Mouse (Mus musculus) kidney, embryonic 15.5 days (tissue): Measurements from ENCODE around the gene Cd44. TPM values are rescaled to one million over a fixed set of nuclear protein-coding genes. Genes with fewer than 3 reads are reported as not detected.

Experiments
- ATAC-seq: fragments of 200-750 bp; cut with Nextera tagmentation; replicated peaks from 2 replicates; pipeline ENCODE4 v1.8.0; 2017; ENCODE audit warnings: moderate TSS enrichment; ENCODE audit not compliant: low FRiP score
- H3K27ac ChIP-seq: fragments of 300-500 bp; sonication (generic); 2 replicates; pipeline ENCODE4 v1.5.1; 2015; ENCODE audit warnings: mild to moderate bottlenecking, inconsistent platforms
- H3K27me3 ChIP-seq: fragments of 300-500 bp; sonication (generic); 2 replicates; pipeline ENCODE4 v1.6.1; 2015; ENCODE audit warnings: inconsistent platforms
- H3K36me3 ChIP-seq: fragments of 300-500 bp; sonication (generic); 2 replicates; pipeline ENCODE4 v1.6.1; 2015; ENCODE audit warnings: inconsistent platforms
- H3K4me1 ChIP-seq: fragments of 300-500 bp; sonication (generic); 2 replicates; pipeline ENCODE4 v1.6.1; 2015; ENCODE audit warnings: inconsistent platforms
- H3K4me2 ChIP-seq: fragments of 300-500 bp; sonication (generic); 2 replicates; pipeline ENCODE4 v1.6.1; 2015; ENCODE audit warnings: moderate library complexity, mild to moderate bottlenecking, inconsistent platforms
- H3K4me3 ChIP-seq: fragments of 300-500 bp; sonication (generic); replicated peaks from 2 replicates; pipeline ENCODE4 v1.5.1; 2015; ENCODE audit warnings: mild to moderate bottlenecking, inconsistent platforms
- H3K9ac ChIP-seq: fragments of 300-500 bp; sonication (generic); 2 replicates; pipeline ENCODE4 v1.6.1; 2015; ENCODE audit warnings: mild to moderate bottlenecking, inconsistent platforms
- H3K9me3 ChIP-seq: fragments of 300-500 bp; sonication (generic); replicated peaks from 2 replicates; pipeline ENCODE4 v1.6.1; 2016; ENCODE audit warnings: inconsistent platforms
- WGBS: fragments of 180-500 bp; shearing (Covaris S2); methylation state at CpG from one replicate; pipeline ENCODE4 v1.1.7; 2015; ENCODE audit warnings: mixed read lengths; 5-methylcytosine and 5-hydroxymethylcytosine counted together
- polyA plus RNA-seq: library from polyadenylated mRNA; unstranded; fragments of >200 nt; fragmentation: Nextera tagmentation; extraction: Ambion mirVana; gene quantifications from 2 replicates; pipeline ENCODE4 v1.2.1, GENCODE M21; 2015

Cd44 gene
- polyA plus RNA-seq, 1 experiment from 2014 or later: 5.5 TPM

GRCm38 (mm10) chr2:102805761-102806496 lies 95.5 kb downstream of the Cd44 start:
- Histone ChIP-seq H3K9me3 (no peaks in the 10 kb centered on the region), H3K27me3 (no peaks in the 10 kb centered on the region), H3K9ac (no peak overlapping the region), H3K4me2 (no peak overlapping the region), H3K4me1 (no peaks in the 10 kb centered on the region), H3K27ac (no peak overlapping the region), H3K36me3 (no peaks in the 10 kb centered on the region), H3K4me3 (no peak overlapping the region)
- no peak for ATAC-seq
- 89% methylated on average over 4 of the region's 4 CpGs for WGBS

GRCm38 (mm10) chr2:102805283-102805682 lies 96.2 kb downstream of the Cd44 start:
- no peaks in the 10 kb centered on the region for H3K9me3 ChIP-seq
- no peaks in the 10 kb centered on the region for H3K27me3 ChIP-seq
- no peak overlapping the region for H3K4me2 ChIP-seq
- no peaks in the 10 kb centered on the region for H3K4me1 ChIP-seq
- H3K36me3 ChIP-seq: no peaks in the 10 kb centered on the region
- no peak overlapping the region for H3K27ac ChIP-seq
- no peak overlapping the region for H3K9ac ChIP-seq
- H3K4me3 ChIP-seq: no peak overlapping the region
- no peak for ATAC-seq
- 71% methylated on average over 6 of the region's 6 CpGs for WGBS

- no peak overlapping the region for H3K9ac ChIP-seq
- H3K4me3 ChIP-seq: no peak overlapping the region
- ATAC-seq: no peak
- H3K27ac ChIP-seq: no peak overlapping the region
- WGBS: 35% methylated on average over 2 of the region's 2 CpGs
- no peaks in the 10 kb centered on the region for H3K27me3 ChIP-seq
- H3K9me3 ChIP-seq: no peaks in the 10 kb centered on the region
- no peaks in the 10 kb centered on the region for H3K4me1 ChIP-seq
- no peaks in the 10 kb centered on the region for H3K36me3 ChIP-seq
- no peak overlapping the region for H3K4me2 ChIP-seq
These were observed 97.4 kb downstream of the Cd44 start for GRCm38 (mm10) chr2:102804109-102804508.

GRCm38 (mm10) chr2:102801899-102802298 lies 99.6 kb downstream of the Cd44 start:
- no peak overlapping the region for H3K4me3 ChIP-seq
- no peaks in the 10 kb centered on the region for H3K9me3 ChIP-seq
- no peaks in the 10 kb centered on the region for H3K4me1 ChIP-seq
- no peaks in the 10 kb centered on the region for H3K36me3 ChIP-seq
- no peaks in the 10 kb centered on the region for H3K27me3 ChIP-seq
- no peak for ATAC-seq
- no peak overlapping the region for H3K9ac ChIP-seq
- WGBS: 91% methylated on average over 1 of the region's 1 CpGs
- H3K4me2 ChIP-seq: no peak overlapping the region
- H3K27ac ChIP-seq: no peak overlapping the region

- ATAC-seq: no peak
- no peak overlapping the region for H3K27ac ChIP-seq
- WGBS: 57% methylated on average over 2 of the region's 2 CpGs
These were observed 103.3 kb downstream of the Cd44 start for GRCm38 (mm10) chr2:102798149-102798548.

GRCm38 (mm10) chr2:102795034-102795433 lies 106.4 kb downstream of the Cd44 start:
- Histone ChIP-seq H3K4me3 (no peak overlapping the region), H3K27me3 (no peaks in the 10 kb centered on the region), H3K9me3 (no peaks in the 10 kb centered on the region), H3K36me3 (no peaks in the 10 kb centered on the region), H3K9ac (no peak overlapping the region), H3K4me2 (no peak overlapping the region), H3K27ac (no peak overlapping the region), H3K4me1 (no peaks in the 10 kb centered on the region)
- WGBS: 90% methylated on average over 3 of the region's 3 CpGs
- ATAC-seq: no peak

More at GRCm38 (mm10) chr2:102798149-102798548, 103.3 kb downstream of the Cd44 start:
- Histone ChIP-seq H3K36me3 (no peaks in the 10 kb centered on the region), H3K4me3 (no peak overlapping the region), H3K4me2 (no peak overlapping the region), H3K9ac (no peak overlapping the region), H3K9me3 (no peaks in the 10 kb centered on the region), H3K4me1 (no peaks in the 10 kb centered on the region), H3K27me3 (no peaks in the 10 kb centered on the region)

- ATAC-seq: no peak
- H3K4me1 ChIP-seq: no peaks in the 10 kb centered on the region
- no peak overlapping the region for H3K9ac ChIP-seq
- no peak overlapping the region for H3K4me2 ChIP-seq
- no peaks in the 10 kb centered on the region for H3K27me3 ChIP-seq
- H3K36me3 ChIP-seq: no peaks in the 10 kb centered on the region
- no peaks in the 10 kb centered on the region for H3K9me3 ChIP-seq
- 82% methylated on average over 6 of the region's 6 CpGs for WGBS
- H3K27ac ChIP-seq: no peak overlapping the region
- no peak overlapping the region for H3K4me3 ChIP-seq
These were observed 108.7 kb downstream of the Cd44 start for GRCm38 (mm10) chr2:102792804-102793203.

GRCm38 (mm10) chr2:102791641-102792040 lies 109.8 kb downstream of the Cd44 start:
- no peak overlapping the region for H3K9ac ChIP-seq
- no peak overlapping the region for H3K4me2 ChIP-seq
- no peak overlapping the region for H3K4me3 ChIP-seq
- H3K27me3 ChIP-seq: no peaks in the 10 kb centered on the region
- H3K27ac ChIP-seq: no peak overlapping the region
- no peak for ATAC-seq
- H3K36me3 ChIP-seq: no peaks in the 10 kb centered on the region
- no peaks in the 10 kb centered on the region for H3K4me1 ChIP-seq
- no peaks in the 10 kb centered on the region for H3K9me3 ChIP-seq
- WGBS: 78% methylated on average over 2 of the region's 2 CpGs

DNA sequence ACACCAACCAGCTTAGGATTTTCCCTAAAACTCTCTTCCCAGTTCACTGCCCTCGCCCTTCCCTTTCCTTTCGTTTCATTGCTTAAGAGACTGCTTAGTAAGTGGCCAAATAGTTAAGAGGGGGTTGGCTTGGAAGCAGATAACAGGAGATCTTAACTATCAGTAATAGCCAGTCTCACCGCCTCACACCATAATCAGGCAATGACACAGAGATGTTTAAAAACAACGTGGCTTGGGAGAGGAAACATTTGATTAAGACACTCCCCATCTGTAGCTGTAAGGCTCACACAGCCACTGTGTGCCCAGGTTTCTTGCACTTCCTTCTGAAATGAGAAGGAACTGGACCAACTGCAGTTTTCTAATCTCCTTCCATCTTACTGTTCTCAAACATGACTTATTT lies 115.8 kb downstream of the Cd44 start:
- Histone ChIP-seq H3K27ac (no peak overlapping the region), H3K9ac (no peak overlapping the region), H3K4me3 (no peak overlapping the region), H3K36me3 (no peaks in the 10 kb centered on the region), H3K4me2 (no peak overlapping the region), H3K4me1 (no peaks in the 10 kb centered on the region), H3K27me3 (no peaks in the 10 kb centered on the region), H3K9me3 (no peaks in the 10 kb centered on the region)
- no peak for ATAC-seq
- 64% methylated on average over 4 of the region's 4 CpGs for WGBS

DNA sequence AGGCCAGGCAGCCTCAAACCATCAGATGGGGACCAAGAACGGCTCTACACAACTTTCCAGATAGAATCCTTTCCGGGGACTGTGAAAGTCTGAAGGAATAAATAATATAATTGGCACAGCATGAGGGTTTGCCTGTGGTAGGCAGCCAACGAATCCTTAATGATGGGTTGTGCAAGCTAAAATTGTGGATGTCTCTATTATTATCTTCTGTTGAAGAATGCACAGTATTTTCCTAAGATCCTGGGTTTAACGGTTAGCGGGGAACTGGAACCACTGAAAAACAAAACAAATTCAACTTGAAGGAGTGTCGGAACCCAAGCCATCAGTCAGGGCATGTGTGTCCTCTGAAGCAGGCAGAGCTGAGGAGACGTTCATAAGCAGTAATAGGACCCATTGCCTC lies 118.7 kb downstream of the Cd44 start:
- ATAC-seq: no peak
- Histone ChIP-seq H3K4me3 (no peak overlapping the region), H3K36me3 (no peaks in the 10 kb centered on the region), H3K4me2 (no peak overlapping the region), H3K4me1 (no peaks in the 10 kb centered on the region), H3K9me3 (no peaks in the 10 kb centered on the region), H3K27ac (no peak overlapping the region), H3K9ac (no peak overlapping the region), H3K27me3 (no peaks in the 10 kb centered on the region)
- WGBS: 82% methylated on average over 7 of the region's 7 CpGs

DNA sequence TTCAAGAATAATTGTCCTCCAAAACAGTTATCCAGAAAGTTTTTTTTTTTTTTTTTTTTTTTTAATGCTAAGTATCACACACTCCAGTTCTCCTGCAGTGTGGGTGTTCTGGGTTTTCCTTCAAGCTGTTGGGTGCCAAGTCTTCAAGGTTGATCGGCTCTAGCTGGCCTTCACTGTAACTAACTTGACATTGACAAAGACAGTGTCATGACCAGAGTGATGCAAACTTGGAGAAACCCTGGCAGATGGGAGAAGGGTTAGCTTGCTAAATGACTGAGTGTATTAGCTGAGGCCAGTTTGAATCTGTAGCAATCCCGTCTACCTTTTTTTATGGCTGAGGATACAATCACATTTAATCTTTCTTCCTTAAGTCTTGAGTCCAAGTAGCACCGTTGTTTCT lies 123.3 kb downstream of the Cd44 start:
- no peaks in the 10 kb centered on the region for H3K27me3 ChIP-seq
- no peak for ATAC-seq
- H3K4me2 ChIP-seq: no peak overlapping the region
- no peaks in the 10 kb centered on the region for H3K36me3 ChIP-seq
- no peaks in the 10 kb centered on the region for H3K4me1 ChIP-seq
- no peak overlapping the region for H3K27ac ChIP-seq
- H3K9me3 ChIP-seq: no peaks in the 10 kb centered on the region
- WGBS: 85% methylated on average over 3 of the region's 3 CpGs
- no peak overlapping the region for H3K9ac ChIP-seq
- H3K4me3 ChIP-seq: no peak overlapping the region

GRCm38 (mm10) chr2:102775561-102775960 lies 125.9 kb downstream of the Cd44 start:
- Histone ChIP-seq H3K4me3 (no peak overlapping the region), H3K27ac (no peak overlapping the region), H3K9ac (no peak overlapping the region), H3K9me3 (no peaks in the 10 kb centered on the region), H3K27me3 (no peaks in the 10 kb centered on the region), H3K36me3 (no peaks in the 10 kb centered on the region), H3K4me1 (no peaks in the 10 kb centered on the region), H3K4me2 (no peak overlapping the region)
- no peak for ATAC-seq
- WGBS: 75% methylated on average over 1 of the region's 1 CpGs

DNA sequence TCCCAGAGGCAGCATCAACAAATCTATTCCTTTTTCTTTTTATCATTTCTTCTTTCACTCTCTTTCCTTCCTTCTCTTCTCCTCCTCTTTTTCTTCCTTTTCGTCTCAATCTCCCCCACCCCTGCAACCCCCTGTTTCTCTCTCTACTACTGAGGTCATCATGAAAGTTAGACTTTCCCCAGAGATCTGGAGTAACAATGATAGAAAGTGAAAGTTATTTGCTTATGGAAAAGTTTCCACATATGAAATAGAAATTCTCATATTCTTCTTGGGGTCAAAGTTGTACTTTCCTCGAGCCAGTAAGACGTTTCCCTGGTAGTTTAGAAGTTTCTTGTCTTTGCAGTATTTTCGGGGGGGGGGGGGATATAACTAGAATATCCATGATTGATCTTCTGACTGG lies 126.8 kb downstream of the Cd44 start:
- H3K27ac ChIP-seq: no peak overlapping the region
- no peaks in the 10 kb centered on the region for H3K9me3 ChIP-seq
- H3K4me2 ChIP-seq: no peak overlapping the region
- no peak for ATAC-seq
- H3K27me3 ChIP-seq: no peaks in the 10 kb centered on the region
- H3K4me1 ChIP-seq: no peaks in the 10 kb centered on the region
- WGBS: 74% methylated on average over 4 of the region's 4 CpGs
- H3K36me3 ChIP-seq: no peaks in the 10 kb centered on the region
- no peak overlapping the region for H3K4me3 ChIP-seq
- H3K9ac ChIP-seq: no peak overlapping the region
